Mouse (Mus musculus) embryonic facial prominence, embryonic 14.5 days (tissue): ENCODE data around the gene Foxl1. TPM values are rescaled to one million over a fixed set of nuclear protein-coding genes. Genes with fewer than 3 reads are reported as not detected.
"Not testable (repeated sequence)": the region's sequence is repeated elsewhere in the genome, so short reads cannot be mapped to it uniquely, and the experiment has no call there.

Experiments
- ATAC-seq: fragments of 200-750 bp; cut with Nextera tagmentation; 2 replicates; pipeline ENCODE4 v1.8.0; 2017; ENCODE audit warnings: low read depth, moderate number of reproducible peaks, moderate TSS enrichment
- DNase-seq: peaks from one replicate; pipeline ENCODE4 v3.0.0-alpha.2; 2015; ENCODE audit warnings: low spot score
- H3K27ac ChIP-seq: fragments of 300-500 bp; sonication (generic); replicated peaks from 2 replicates; pipeline ENCODE4 v1.5.1; 2014; ENCODE audit warnings: low read depth, mild to moderate bottlenecking, low read length, moderate library complexity
- H3K27me3 ChIP-seq: fragments of 300-500 bp; sonication (generic); replicated peaks from 2 replicates; pipeline ENCODE4 v1.6.1; 2014; ENCODE audit warnings: low read length; ENCODE audit not compliant: control insufficient read depth, insufficient read depth
- H3K36me3 ChIP-seq: fragments of 300-500 bp; sonication (generic); 2 replicates; pipeline ENCODE4 v1.6.1; 2014; ENCODE audit warnings: low read length, mixed read lengths; ENCODE audit not compliant: control insufficient read depth, insufficient read depth
- H3K4me1 ChIP-seq: fragments of 300-500 bp; sonication (generic); 2 replicates; pipeline ENCODE4 v1.6.1; 2014; ENCODE audit warnings: antibody characterized with exemption, low read length; ENCODE audit not compliant: control insufficient read depth, insufficient read depth
- H3K4me2 ChIP-seq: fragments of 300-500 bp; sonication (generic); 2 replicates; pipeline ENCODE4 v1.6.1; 2014; ENCODE audit warnings: low read depth, mild to moderate bottlenecking, low read length, moderate library complexity, mixed read lengths
- H3K4me3 ChIP-seq: fragments of 300-500 bp; sonication (generic); 2 replicates; pipeline ENCODE4 v1.5.1; 2014; ENCODE audit warnings: low read depth, mild to moderate bottlenecking, low read length
- H3K9ac ChIP-seq: fragments of 300-500 bp; sonication (generic); 2 replicates; pipeline ENCODE4 v1.6.1; 2014; ENCODE audit warnings: low read depth, mild to moderate bottlenecking, low read length, moderate library complexity, mixed read lengths
- H3K9me3 ChIP-seq: fragments of 300-500 bp; sonication (generic); 2 replicates; pipeline ENCODE4 v1.6.1; 2016; ENCODE audit warnings: low read length; ENCODE audit not compliant: control insufficient read depth
- WGBS: fragments of 180-500 bp; shearing (Covaris S2); extraction: QIAGEN DNeasy Blood & Tissue Kit; methylation state at CpG from one replicate; pipeline ENCODE4 v1.1.7; 2014; 5-methylcytosine and 5-hydroxymethylcytosine counted together
- polyA plus RNA-seq: library from polyadenylated mRNA; unstranded; fragments of >200 nt; fragmentation: Nextera tagmentation; extraction: Ambion mirVana; gene quantifications from 2 replicates; pipeline ENCODE4 v1.2.1, GENCODE M21; 2014

Foxl1 gene
- polyA plus RNA-seq, 1 experiment from 2014 or later = 0.32 TPM

DNA sequence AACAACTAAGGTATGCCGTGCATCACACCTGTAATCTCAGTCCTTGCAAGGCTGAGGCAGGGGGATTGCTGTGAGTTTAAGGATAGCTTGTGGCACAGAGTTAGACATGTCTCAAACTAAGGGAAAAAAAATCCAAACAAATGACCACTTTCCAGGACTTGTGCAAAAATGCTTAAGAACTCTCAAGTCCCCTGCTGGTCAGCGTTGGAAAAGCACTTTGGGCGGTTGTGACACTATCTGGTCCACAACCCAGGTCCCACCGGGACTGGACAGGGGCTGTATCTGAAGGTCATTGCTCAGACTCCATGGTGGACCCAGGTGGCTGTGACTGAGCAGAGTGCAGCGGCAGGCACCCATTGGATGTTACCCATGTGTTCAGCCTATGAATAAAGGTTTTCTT, 2.8 kb downstream of the Foxl1 start:
- H3K9ac ChIP-seq = no peak overlapping the region
- H3K36me3 ChIP-seq = no peaks in the 10 kb centered on the region
- no peak overlapping the region for H3K27ac ChIP-seq
- no peak overlapping the region for H3K4me2 ChIP-seq
- H3K4me1 ChIP-seq = peaks cover 13% of the 10 kb centered on the region; the same call in 1 of the 2 replicates
- no peaks in the 10 kb centered on the region for H3K9me3 ChIP-seq
- ATAC-seq = no peak
- 32% methylated on average over 5 of the region's 5 CpGs for WGBS
- peaks cover 56% of the 10 kb centered on the region for H3K27me3 ChIP-seq
- H3K4me3 ChIP-seq = no peak overlapping the region
- DNase-seq = no peak

DNA sequence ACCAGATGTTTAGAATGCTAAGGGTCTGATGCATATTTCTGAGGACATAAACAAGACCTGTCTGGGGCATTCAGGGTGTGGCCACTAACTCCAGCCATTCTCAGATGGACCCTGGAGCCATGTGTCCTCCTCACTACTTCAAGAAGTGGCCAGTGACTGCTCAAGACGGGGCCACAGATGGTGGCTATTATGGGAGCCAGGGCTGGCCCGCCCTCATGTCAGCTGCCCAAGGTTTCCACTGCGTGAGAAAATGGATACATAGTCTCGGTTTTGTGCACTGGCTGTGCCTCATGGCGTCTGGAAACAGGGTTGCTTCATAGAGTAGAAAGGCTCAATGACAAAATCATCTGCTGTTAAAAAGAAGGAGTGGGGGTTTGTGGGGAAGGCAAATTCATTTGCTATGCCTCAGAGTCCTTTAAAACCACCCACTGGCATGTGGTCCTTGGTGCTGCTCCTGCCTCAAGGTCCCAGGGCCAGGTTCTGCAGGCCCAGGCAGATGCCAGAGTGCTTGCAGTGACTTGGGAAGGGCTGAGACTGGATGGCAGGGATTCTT, 5.3 kb downstream of the Foxl1 start:
- peaks cover 5% of the 10 kb centered on the region; the same call in 1 of the 2 replicates for H3K9me3 ChIP-seq
- ATAC-seq (no peak), DNase-seq (no peak)
- H3K27ac ChIP-seq = no peak overlapping the region
- peaks cover 32% of the 10 kb centered on the region for H3K27me3 ChIP-seq
- H3K4me3 ChIP-seq = no peak overlapping the region
- 0 out of 2 replicates have a peak, but pooled peaks cover 7% of the 10 kb centered on the region for H3K4me1 ChIP-seq
- WGBS = 50% methylated on average over 5 of the region's 5 CpGs
- no peak overlapping the region for H3K4me2 ChIP-seq
- H3K36me3 ChIP-seq = no peaks in the 10 kb centered on the region
- no peak overlapping the region for H3K9ac ChIP-seq

DNA sequence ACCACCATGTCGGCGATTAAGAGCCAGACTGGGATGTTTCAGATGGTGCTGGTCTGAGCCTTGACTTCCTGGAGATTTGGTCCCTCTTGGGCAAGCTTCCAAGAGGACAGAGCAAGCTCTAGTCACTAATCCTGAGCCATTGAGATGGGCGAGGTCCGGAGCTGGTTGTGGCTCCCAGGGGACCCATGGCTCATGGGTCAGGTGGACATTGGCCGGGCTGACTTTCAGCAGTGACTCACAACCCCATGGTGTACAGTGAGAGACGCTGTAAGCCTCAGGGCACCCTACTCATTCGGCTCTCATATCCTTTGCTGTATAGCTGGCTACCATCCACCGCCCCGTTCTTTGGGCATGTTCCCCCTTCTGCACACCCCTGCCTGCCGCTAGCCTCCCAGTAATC, 6.4 kb downstream of the Foxl1 start:
- H3K9me3 ChIP-seq = peaks cover 11% of the 10 kb centered on the region; the same call in 1 of the 2 replicates
- ATAC-seq = no peak
- H3K36me3 ChIP-seq = no peaks in the 10 kb centered on the region
- WGBS = 90% methylated on average over 10 of the region's 10 CpGs
- H3K27me3 ChIP-seq = peaks cover 21% of the 10 kb centered on the region
- no peak for DNase-seq
- no peak overlapping the region for H3K9ac ChIP-seq
- H3K27ac ChIP-seq = no peak overlapping the region
- no peaks in the 10 kb centered on the region for H3K4me1 ChIP-seq
- no peak overlapping the region for H3K4me2 ChIP-seq
- no peak overlapping the region for H3K4me3 ChIP-seq

DNA sequence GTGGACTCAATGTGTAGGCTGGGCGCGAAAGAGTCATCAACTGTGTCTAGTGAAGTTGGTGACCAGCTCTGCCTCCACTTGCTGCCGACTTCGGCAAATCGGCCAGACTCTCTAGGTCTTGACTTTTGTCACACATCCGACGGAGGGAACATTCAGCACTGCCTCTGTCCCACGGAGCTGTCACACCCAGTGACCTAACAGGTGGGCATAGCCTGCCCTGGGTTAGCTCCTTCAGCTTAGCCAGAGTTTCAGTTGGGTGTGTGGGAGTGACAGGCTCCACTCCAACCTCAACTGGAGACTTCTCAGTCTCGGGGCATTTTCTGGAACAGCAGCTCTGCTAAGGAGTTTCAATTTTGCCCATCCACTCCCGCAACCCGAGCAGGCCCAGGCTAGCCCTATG, 6.8 kb downstream of the Foxl1 start:
- Histone ChIP-seq H3K36me3 (no peaks in the 10 kb centered on the region), H3K4me1 (no peaks in the 10 kb centered on the region), H3K9ac (no peak overlapping the region), H3K4me3 (no peak overlapping the region), H3K4me2 (no peak overlapping the region), H3K9me3 (peaks cover 11% of the 10 kb centered on the region; the same call in 1 of the 2 replicates), H3K27ac (no peak overlapping the region), H3K27me3 (peaks cover 17% of the 10 kb centered on the region)
- no peak for ATAC-seq
- DNase-seq = no peak
- WGBS = 88% methylated on average over 11 of the region's 11 CpGs

DNA sequence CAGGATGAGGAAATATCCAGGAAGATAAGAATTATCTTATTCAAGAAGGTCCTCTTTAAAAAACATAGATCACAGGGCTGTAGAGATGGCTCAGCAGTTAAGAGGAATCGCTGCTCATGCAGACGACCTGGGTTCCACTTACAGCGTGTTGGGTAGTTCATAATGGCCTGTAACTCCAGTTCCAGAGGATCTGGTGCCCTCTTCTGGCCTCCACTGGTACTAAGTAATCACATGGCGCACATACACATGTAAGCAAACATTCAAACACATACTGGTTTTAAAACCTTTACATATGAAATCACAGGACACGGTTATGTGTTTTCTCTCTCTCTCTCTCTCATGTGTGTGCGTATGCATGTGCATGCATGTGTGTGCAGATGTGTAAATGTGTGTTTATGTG, 9.1 kb downstream of the Foxl1 start:
- H3K27ac ChIP-seq = no peak overlapping the region
- H3K36me3 ChIP-seq = no peaks in the 10 kb centered on the region
- H3K9ac ChIP-seq = no peak overlapping the region
- H3K4me1 ChIP-seq = no peaks in the 10 kb centered on the region
- no peak overlapping the region for H3K4me2 ChIP-seq
- DNase-seq = no peak
- no peaks in the 10 kb centered on the region for H3K27me3 ChIP-seq
- H3K4me3 ChIP-seq = no peak overlapping the region
- H3K9me3 ChIP-seq = peaks cover 11% of the 10 kb centered on the region; the same call in 1 of the 2 replicates
- ATAC-seq = no peak
- 94% methylated on average over 6 of the region's 6 CpGs for WGBS

DNA sequence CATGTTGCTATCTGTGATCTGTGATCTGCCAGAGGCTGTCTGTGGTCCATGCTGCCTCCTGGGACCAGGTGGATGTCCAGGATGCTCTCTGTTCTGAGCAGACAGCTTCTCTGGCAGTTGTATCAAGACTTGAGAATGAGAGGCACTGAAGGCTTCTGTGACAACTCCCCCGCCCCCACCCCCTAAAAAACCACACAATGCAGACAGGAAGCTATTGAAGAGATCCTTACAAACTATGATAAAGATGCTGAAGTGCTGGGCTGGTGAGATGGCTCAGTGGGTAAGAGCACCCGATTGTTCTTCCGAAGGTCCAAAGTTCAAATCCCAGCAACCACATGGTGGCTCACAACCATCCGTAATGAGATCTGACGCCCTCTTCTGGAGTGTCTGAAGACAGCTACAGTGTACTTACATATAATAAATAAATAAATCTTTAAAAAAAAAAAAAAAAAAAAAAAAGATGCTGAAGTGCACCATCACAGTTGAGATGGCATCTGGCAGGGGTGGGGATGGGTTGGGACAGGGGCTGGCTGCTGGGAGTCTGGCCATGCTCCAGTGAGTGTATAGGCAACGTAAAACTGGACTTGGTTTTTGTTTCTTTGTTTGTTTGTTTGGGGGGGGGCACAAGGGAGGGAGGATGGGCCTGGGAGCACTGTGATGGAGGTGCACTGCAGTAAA, 17.9 kb downstream of the Foxl1 start:
- 74% methylated on average over 4 of the region's 6 CpGs for WGBS
- H3K27me3 ChIP-seq, H3K9me3 ChIP-seq, H3K36me3 ChIP-seq, H3K4me1 ChIP-seq, ATAC-seq, H3K4me3 ChIP-seq, DNase-seq, H3K27ac ChIP-seq, H3K4me2 ChIP-seq, H3K9ac ChIP-seq: not testable (repeated sequence)

DNA sequence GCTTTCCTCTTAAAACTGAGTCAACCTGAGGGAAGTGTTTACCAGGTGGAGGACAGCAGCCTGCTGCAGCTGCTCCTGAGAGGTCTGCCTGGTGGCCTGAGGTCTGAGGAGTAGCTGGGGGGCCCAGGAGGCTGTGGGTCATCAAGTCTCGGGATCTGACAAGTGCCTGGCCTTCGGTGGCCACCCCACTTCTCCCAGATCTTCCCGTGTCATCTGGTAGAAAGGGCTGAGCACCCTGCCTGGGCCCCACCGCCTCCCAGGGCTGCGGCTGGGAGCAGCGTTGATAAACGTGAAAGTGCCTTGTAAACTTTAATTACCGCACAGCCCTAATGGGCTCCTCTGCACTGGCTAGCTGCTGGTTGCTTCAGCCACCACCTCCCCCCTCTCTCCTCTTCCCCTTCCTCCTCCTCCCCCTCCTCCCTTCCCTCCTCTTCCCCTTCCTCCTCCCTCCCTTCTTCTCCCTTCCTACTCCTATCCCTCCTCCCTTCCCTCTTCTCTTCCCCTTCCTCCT, 20.9 kb downstream of the Foxl1 start:
- Histone ChIP-seq H3K27ac (no peak overlapping the region), H3K4me1 (no peaks in the 10 kb centered on the region), H3K4me3 (no peak overlapping the region), H3K27me3 (no peaks in the 10 kb centered on the region), H3K36me3 (no peaks in the 10 kb centered on the region), H3K4me2 (no peak overlapping the region), H3K9ac (no peak overlapping the region), H3K9me3 (no peaks in the 10 kb centered on the region)
- no peak for ATAC-seq
- 15% methylated on average over 7 of the region's 8 CpGs for WGBS
- no peak for DNase-seq

DNA sequence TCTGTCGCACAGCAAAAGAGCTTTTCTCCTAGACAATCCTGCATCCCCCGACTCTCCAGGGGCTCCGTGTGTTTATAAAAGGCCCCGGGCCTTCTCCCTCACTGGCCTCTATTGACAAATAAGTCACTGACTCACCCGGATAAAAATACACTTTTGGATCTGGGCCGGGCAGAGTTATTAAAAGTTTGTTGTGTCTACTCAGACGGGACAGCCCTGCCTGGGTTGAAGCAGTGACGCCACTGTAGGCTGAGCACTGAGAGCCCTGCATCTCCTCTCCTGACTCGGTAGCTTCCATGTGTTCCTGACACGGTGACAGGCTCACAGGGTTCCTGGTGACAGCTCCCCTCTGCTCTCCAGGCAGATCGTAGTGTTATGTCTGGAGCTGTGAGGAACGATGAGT, 24.7 kb downstream of the Foxl1 start:
- H3K27ac ChIP-seq = no peak overlapping the region
- DNase-seq = no peak
- no peak overlapping the region for H3K4me3 ChIP-seq
- WGBS = 62% methylated on average over 12 of the region's 12 CpGs
- no peaks in the 10 kb centered on the region for H3K4me1 ChIP-seq
- no peak overlapping the region for H3K4me2 ChIP-seq
- no peak overlapping the region for H3K9ac ChIP-seq
- no peaks in the 10 kb centered on the region for H3K36me3 ChIP-seq
- H3K27me3 ChIP-seq = no peaks in the 10 kb centered on the region
- H3K9me3 ChIP-seq = no peaks in the 10 kb centered on the region
- no peak for ATAC-seq
